Mouse (Mus musculus) spleen, adult 2 months (tissue): Measurements from ENCODE around the gene Batf. TPM values are rescaled to one million over a fixed set of nuclear protein-coding genes. Genes with fewer than 3 reads are reported as not detected.

Experiments used
- DNase-seq, 2 experiments: peaks; one replicate each; pipeline versions ENCODE4 v3.0.0 to v3.0.0-alpha.2; 2012 to 2021; ENCODE audit warnings: low spot score in 2 of 2, low read depth in 1 of 2
- H3K27ac ChIP-seq: fragments of 200-500 bp; 2 replicates; pipeline ENCODE4 v1.5.1; 2012; ENCODE audit warnings: low read length, inconsistent platforms; ENCODE audit not compliant: insufficient read depth
- H3K27me3 ChIP-seq: fragments of 200-500 bp; 2 replicates; pipeline ENCODE4 v1.6.1; 2012; ENCODE audit warnings: mild to moderate bottlenecking, moderate library complexity, low read length, inconsistent platforms; ENCODE audit not compliant: control insufficient read depth, insufficient read depth
- H3K36me3 ChIP-seq: fragments of 200-500 bp; 2 replicates; pipeline ENCODE4 v1.6.1; 2012; ENCODE audit warnings: mild to moderate bottlenecking, low read length, inconsistent platforms; ENCODE audit not compliant: control insufficient read depth, insufficient read depth
- H3K4me1 ChIP-seq: fragments of 200-500 bp; 2 replicates; pipeline ENCODE4 v1.6.1; 2011; ENCODE audit warnings: inconsistent platforms; ENCODE audit not compliant: control insufficient read depth, insufficient read depth, insufficient read length
- H3K4me3 ChIP-seq: fragments of 200-500 bp; 2 replicates; pipeline ENCODE4 v1.5.1; 2011; ENCODE audit warnings: mild to moderate bottlenecking, inconsistent platforms; ENCODE audit not compliant: insufficient read depth, insufficient read length; ENCODE audit errors: extremely low read depth
- CTCF ChIP-seq: fragments of 200-500 bp; IDR thresholded peaks from 2 replicates; pipeline ENCODE4 v1.5.1; 2011; ENCODE audit warnings: mild to moderate bottlenecking, inconsistent platforms; ENCODE audit not compliant: insufficient read depth, insufficient read length, insufficient replicate concordance; ENCODE audit errors: extremely low read depth
- POLR2A ChIP-seq: fragments of 200-500 bp; IDR thresholded peaks from 2 replicates; pipeline ENCODE4 v1.6.1; 2011; ENCODE audit warnings: low read depth, low read length, inconsistent platforms
- WGBS: fragments of 180-500 bp; shearing (Covaris S2); methylation state at CpG from one replicate; pipeline ENCODE4 v1.1.7; 2018; 5-methylcytosine and 5-hydroxymethylcytosine counted together
- polyA plus RNA-seq: library from polyadenylated mRNA; depleted of rRNA; stranded (reverse); fragments of >200 nt; gene quantifications from 2 replicates; pipeline ENCODE4 v1.2.3, GENCODE M21; 2012; rRNA removed

The Batf gene
- 15.4 and 18.5 TPM in 2 replicates for polyA plus RNA-seq

GRCm38 (mm10) chr12:85686466-85687216 is at the start of gene Batf:
Gene Batf (plus strand): TSS chr12:85686669.
- DNase-seq, result peak; percentile 61 to 62
- no peak for TF ChIP-seq CTCF
- peak; percentile 58 for TF ChIP-seq POLR2A
- H3K4me3 ChIP-seq, result peak within 1 kb of the TSS; percentile 89
- H3K27me3 ChIP-seq, result no peaks in the 10 kb centered on the region
- H3K27ac ChIP-seq, result peak within 1 kb of the TSS; percentile 86
- 5% methylated on average over 18 of the region's 22 CpGs for WGBS
- H3K4me1 ChIP-seq, result peaks cover 3% of the 10 kb centered on the region; the same call in 1 of the 2 replicates
- peaks cover 14% of the 10 kb centered on the region for H3K36me3 ChIP-seq

- WGBS, result 65% methylated on average over 9 of the region's 9 CpGs
- Histone ChIP-seq H3K27me3 (no peaks in the 10 kb centered on the region), H3K36me3 (no peaks in the 10 kb centered on the region), H3K4me1 (peaks cover 2% of the 10 kb centered on the region; the same call in 1 of the 2 replicates), H3K27ac (no peak overlapping the region), H3K4me3 (no peak overlapping the region)
- TF ChIP-seq POLR2A (no peak), CTCF (no peak)
- no peak for DNase-seq
Observed at GRCm38 (mm10) chr12:85637932-85638331, 48.5 kb upstream of the Batf start.

GRCm38 (mm10) chr12:85638541-85639325 is 47.7 kb upstream of the Batf start:
- no peak overlapping the region for H3K4me3 ChIP-seq
- no peak overlapping the region for H3K27ac ChIP-seq
- no peaks in the 10 kb centered on the region for H3K27me3 ChIP-seq
- peaks cover 2% of the 10 kb centered on the region; the same call in 1 of the 2 replicates for H3K4me1 ChIP-seq
- 84% methylated on average over 20 of the region's 20 CpGs for WGBS
- no peaks in the 10 kb centered on the region for H3K36me3 ChIP-seq
- TF ChIP-seq POLR2A (no peak), CTCF (no peak)
- no peak for DNase-seq

- WGBS, result 90% methylated on average over 12 of the region's 12 CpGs
- no peak for DNase-seq
- H3K4me1 ChIP-seq, result peaks cover 2% of the 10 kb centered on the region; the same call in 1 of the 2 replicates
Observed at GRCm38 (mm10) chr12:85639326-85640008, 47.0 kb upstream of the Batf start.

GRCm38 (mm10) chr12:85640852-85641563 is 45.5 kb upstream of the Batf start:
- no peaks in the 10 kb centered on the region for H3K36me3 ChIP-seq
- H3K27me3 ChIP-seq, result no peaks in the 10 kb centered on the region
- H3K27ac ChIP-seq, result no peak overlapping the region
- no peak for DNase-seq
- WGBS, result 46% methylated on average over 10 of the region's 10 CpGs
- TF ChIP-seq POLR2A, result no peak
- no peak for TF ChIP-seq CTCF
- no peak overlapping the region for H3K4me3 ChIP-seq
- peaks cover 2% of the 10 kb centered on the region; the same call in 1 of the 2 replicates for H3K4me1 ChIP-seq

More at GRCm38 (mm10) chr12:85639326-85640008, 47.0 kb upstream of the Batf start:
- TF ChIP-seq CTCF, result no peak
- no peak for TF ChIP-seq POLR2A
- H3K4me3 ChIP-seq, result no peak overlapping the region
- H3K27ac ChIP-seq, result no peak overlapping the region
- H3K36me3 ChIP-seq, result no peaks in the 10 kb centered on the region
- H3K27me3 ChIP-seq, result no peaks in the 10 kb centered on the region

- H3K27me3 ChIP-seq, result no peaks in the 10 kb centered on the region
- no peak overlapping the region for H3K4me3 ChIP-seq
- no peaks in the 10 kb centered on the region for H3K36me3 ChIP-seq
- no peak for TF ChIP-seq CTCF
- TF ChIP-seq POLR2A, result no peak
- DNase-seq, result no peak
- H3K27ac ChIP-seq, result no peak overlapping the region
- 82% methylated on average over 4 of the region's 4 CpGs for WGBS
- H3K4me1 ChIP-seq, result peaks cover 2% of the 10 kb centered on the region; the same call in 1 of the 2 replicates
Observed at GRCm38 (mm10) chr12:85641564-85641931, 44.9 kb upstream of the Batf start.
